Mouse (Mus musculus) CH12.LX (cell line): ENCODE measurements around the gene Tex21. TPM values are rescaled to one million over a fixed set of nuclear protein-coding genes. Genes with fewer than 3 reads are reported as not detected.

ENCODE experiments used
- DNase-seq: peaks from one replicate; pipeline ENCODE4 v3.0.0-alpha.2; 2013; ENCODE audit errors: extremely low read depth
- H3K27ac ChIP-seq: 2 replicates; pipeline ENCODE4 v1.5.1; 2012; ENCODE audit warnings: low read depth, mild to moderate bottlenecking, control low read depth, moderate library complexity; ENCODE audit not compliant: insufficient read depth
- H3K27me3 ChIP-seq: replicated peaks from 2 replicates; pipeline ENCODE3; 2012; ENCODE audit warnings: inconsistent platforms
- H3K36me3 ChIP-seq, 2 experiments: replicated peaks in 1 of 2; 2 replicates each; pipeline versions ENCODE3 to v1.6.1; 2012; ENCODE audit warnings: inconsistent platforms in 1 of 2, low read length in 1 of 2, mild to moderate bottlenecking in 1 of 2, mixed read lengths in 1 of 2, moderate library complexity in 1 of 2; ENCODE audit not compliant: control insufficient read depth in 1 of 2, insufficient read depth in 1 of 2
- H3K4me1 ChIP-seq, 2 experiments: 2 replicates each; pipeline ENCODE4 v1.6.1; 2012; ENCODE audit warnings: inconsistent platforms in 1 of 2, moderate library complexity in 1 of 2; ENCODE audit not compliant: insufficient read depth in 2 of 2, control insufficient read depth in 1 of 2
- H3K4me2 ChIP-seq: 2 replicates; pipeline ENCODE4 v1.6.1; 2012; ENCODE audit warnings: low read depth, mild to moderate bottlenecking, control low read depth; ENCODE audit not compliant: poor library complexity, insufficient read depth, severe bottlenecking
- H3K4me3 ChIP-seq, 3 experiments: fragments of 150-350 bp in 1 of 3; sonication (generic) in 1 of 3; replicated peaks in 1 of 3; 2 replicates each; pipeline versions ENCODE3 to v1.5.1; 2011 to 2012; ENCODE audit warnings: low read depth in 2 of 3, low read length in 2 of 3, mild to moderate bottlenecking in 2 of 3, moderate library complexity in 2 of 3, control low read depth in 1 of 3, improper control_type of control experiment in 1 of 3, inconsistent platforms in 1 of 3, mixed read lengths in 1 of 3; ENCODE audit not compliant: poor library complexity in 1 of 3
- H3K79me2 ChIP-seq: replicated peaks from 2 replicates; pipeline ENCODE4 v1.6.1; 2012; ENCODE audit warnings: mild to moderate bottlenecking, moderate library complexity; ENCODE audit not compliant: control insufficient read depth, poor library complexity, insufficient read depth, severe bottlenecking; ENCODE audit errors: extremely low read depth
- H3K9ac ChIP-seq: 2 replicates; pipeline ENCODE4 v1.6.1; 2012; ENCODE audit warnings: low read depth, mild to moderate bottlenecking, control low read depth, moderate library complexity; ENCODE audit not compliant: insufficient read depth
- H3K9me3 ChIP-seq: replicated peaks from 2 replicates; pipeline ENCODE3; 2012; ENCODE audit warnings: low read length, inconsistent platforms, mixed read lengths
- CHD1 ChIP-seq: IDR thresholded peaks from 2 replicates; pipeline ENCODE4 v1.6.1; 2012; ENCODE audit warnings: low read depth, low read length, improper control_type of control experiment, inconsistent platforms
- CTCF ChIP-seq, 2 experiments: IDR thresholded peaks in 1 of 2; conservative IDR thresholded peaks in 1 of 2; 2 replicates each; pipeline ENCODE4 v1.5.1; 2011 to 2012; ENCODE audit warnings: low read depth in 2 of 2, low read length in 2 of 2, improper control_type of control experiment in 1 of 2, inconsistent platforms in 1 of 2, mild to moderate bottlenecking in 1 of 2, moderate library complexity in 1 of 2
- E2F4 ChIP-seq: IDR thresholded peaks from 2 replicates; pipeline ENCODE4 v1.6.1; 2011; ENCODE audit warnings: low read depth, low read length, improper control_type of control experiment; ENCODE audit not compliant: insufficient replicate concordance
- ETS1 ChIP-seq: conservative IDR thresholded peaks from 2 replicates; pipeline ENCODE4 v1.6.1; 2012; ENCODE audit warnings: low read depth, mild to moderate bottlenecking, inconsistent platforms, low read length, improper control_type of control experiment, moderate library complexity
- GABPA ChIP-seq: IDR thresholded peaks from 2 replicates; pipeline ENCODE4 v1.6.1; 2012; ENCODE audit warnings: low read depth, low read length, improper control_type of control experiment, inconsistent platforms; ENCODE audit not compliant: insufficient replicate concordance
- HCFC1 ChIP-seq: IDR thresholded peaks from 2 replicates; pipeline ENCODE4 v1.6.1; 2012; ENCODE audit warnings: low read depth, mild to moderate bottlenecking, inconsistent platforms, low read length, improper control_type of control experiment
- KAT2A ChIP-seq: IDR thresholded peaks from 2 replicates; pipeline ENCODE4 v1.6.1; 2012; ENCODE audit warnings: low read length, improper control_type of control experiment, inconsistent platforms; ENCODE audit not compliant: insufficient replicate concordance
- MAZ ChIP-seq: IDR thresholded peaks from 2 replicates; pipeline ENCODE4 v1.6.1; 2012; ENCODE audit warnings: low read depth, mild to moderate bottlenecking, inconsistent platforms, low read length, improper control_type of control experiment, moderate library complexity
- MEF2A ChIP-seq: IDR thresholded peaks from 2 replicates; pipeline ENCODE4 v1.6.1; 2014; ENCODE audit warnings: low read depth, mild to moderate bottlenecking, inconsistent platforms, low read length, improper control_type of control experiment, borderline replicate concordance
- MYC ChIP-seq: IDR thresholded peaks from 2 replicates; pipeline ENCODE4 v1.6.1; 2011; ENCODE audit warnings: low read depth, mild to moderate bottlenecking, improper control_type of control experiment, low read length
- RCOR1 ChIP-seq: conservative IDR thresholded peaks from 2 replicates; pipeline ENCODE4 v1.6.1; 2012; ENCODE audit warnings: low read depth, mild to moderate bottlenecking, inconsistent platforms, low read length, improper control_type of control experiment
- SMC3 ChIP-seq: IDR thresholded peaks from 2 replicates; pipeline ENCODE4 v1.6.1; 2011; ENCODE audit warnings: low read depth, low read length, improper control_type of control experiment
- TCF12 ChIP-seq: IDR thresholded peaks from 2 replicates; pipeline ENCODE4 v1.6.1; 2014; ENCODE audit warnings: low read depth, mild to moderate bottlenecking, inconsistent platforms, low read length, improper control_type of control experiment
- USF2 ChIP-seq: conservative IDR thresholded peaks from 2 replicates; pipeline ENCODE4 v1.6.1; 2011; ENCODE audit warnings: low read depth, low read length, improper control_type of control experiment
- ZC3H11A ChIP-seq: IDR thresholded peaks from 2 replicates; pipeline ENCODE4 v1.6.1; 2012; ENCODE audit warnings: low read depth, mild to moderate bottlenecking, inconsistent platforms, low read length, improper control_type of control experiment
- ZKSCAN1 ChIP-seq: IDR thresholded peaks from 2 replicates; pipeline ENCODE4 v1.6.1; 2012; ENCODE audit warnings: low read depth, inconsistent platforms, low read length, improper control_type of control experiment, borderline replicate concordance
- ZMIZ1 ChIP-seq: IDR thresholded peaks from 2 replicates; pipeline ENCODE4 v1.6.1; 2012; ENCODE audit warnings: low read depth, mild to moderate bottlenecking, inconsistent platforms, low read length, improper control_type of control experiment
- dilution Hi-C: fragments of 300-500 bp; cut with MboI; formaldehyde crosslinking; loops from 2 replicates; pipeline ENCODE4 v1.14.3; 2020; ENCODE audit warnings: low sequenced_read_pairs; ENCODE audit not compliant: extremely low pct_unique_long_range_greater_than_20kb, extremely low pct_ligation_motif_present
- in situ Hi-C: fragments of 300-500 bp; cut with MboI; formaldehyde crosslinking; loops from 3 replicates; pipeline ENCODE4 v1.14.3; 2019; ENCODE audit warnings: low sequenced_read_pairs, low pct_ligation_motif_present, low pct_unique_long_range_greater_than_20kb, mixed read lengths
- polyA plus RNA-seq: library from polyadenylated mRNA; unstranded; fragments of >175 nt; gene quantifications from 2 replicates; pipeline ENCODE4 v1.2.1, GENCODE M21; 2012; ENCODE audit warnings: low read depth; ENCODE audit not compliant: insufficient read length
- total RNA-seq, 2 experiments: library from RNA; depleted of rRNA; stranded (reverse); fragments of 300-350 nt in 1 of 2; fragments of >200 nt in 1 of 2; gene quantifications; 2 replicates each; pipeline ENCODE4 v1.2.3; 2012 to 2014

Tex21 gene
- total and polyA plus RNA-seq, 3 experiments = 0.11 to 0.42 (median 0.29) TPM

- peaks cover 3 to 5% of the 10 kb centered on the region in 2 experiments; a peak in 2 of 4 replicates for H3K4me1 ChIP-seq
- TF ChIP-seq SMC3 (no peak), ZKSCAN1 (no peak), MEF2A (no peak), CTCF (conservative IDR thresholded peaks at IDR 0.05 in 1 of 2, IDR thresholded peaks at IDR 0.05 in 1 of 2; ENCODE audit: low read depth in 2 of 2, low read length in 2 of 2) (no peak), TCF12 (no peak), MAZ (no peak), ZC3H11A (no peak), GABPA (no peak), USF2 (no peak), RCOR1 (no peak), E2F4 (no peak), ETS1 (no peak), KAT2A (no peak), CHD1 (no peak)
- H3K36me3 ChIP-seq = no peaks in the 10 kb centered on the region
- no peaks in the 10 kb centered on the region for H3K27me3 ChIP-seq
- in situ Hi-C loops (no loop called here), dilution Hi-C loops (no loop called here)
- no peak for DNase-seq
- no peak overlapping the region for H3K27ac ChIP-seq
- no peaks in the 10 kb centered on the region for H3K79me2 ChIP-seq
- H3K4me3 ChIP-seq = no peak overlapping the region
- H3K4me2 ChIP-seq = no peak overlapping the region
- no peak overlapping the region for H3K9ac ChIP-seq
- no peaks in the 10 kb centered on the region for H3K9me3 ChIP-seq
These were observed 5.5 kb downstream of the Tex21 start for GRCm38 (mm10) chr12:76241084-76241483.

GRCm38 (mm10) chr12:76240670-76241069, 5.9 kb downstream of the Tex21 start:
- DNase-seq = no peak
- no peak overlapping the region for H3K9ac ChIP-seq
- no peaks in the 10 kb centered on the region for H3K9me3 ChIP-seq
- H3K79me2 ChIP-seq = no peaks in the 10 kb centered on the region
- H3K36me3 ChIP-seq = no peaks in the 10 kb centered on the region
- dilution Hi-C loops = no loop called here
- no peak overlapping the region for H3K4me2 ChIP-seq
- peaks cover 3 to 5% of the 10 kb centered on the region in 2 experiments; a peak in 2 of 4 replicates for H3K4me1 ChIP-seq
- TF ChIP-seq RCOR1 = no peak
- no peak for TF ChIP-seq SMC3
- TF ChIP-seq ZMIZ1 = no peak
- no peak for TF ChIP-seq MYC
- no peak for TF ChIP-seq E2F4
- no peak for TF ChIP-seq HCFC1
- no peak for TF ChIP-seq KAT2A
- no peaks in the 10 kb centered on the region for H3K27me3 ChIP-seq
- no peak overlapping the region for H3K4me3 ChIP-seq
- in situ Hi-C loops = no loop called here
- H3K27ac ChIP-seq = no peak overlapping the region
